Mouse (Mus musculus): Measurements from ENCODE around the gene Twf2. TPM values are rescaled to one million over a fixed set of nuclear protein-coding genes. Genes with fewer than 3 reads are reported as not detected.
"Not testable (repeated sequence)": the region's sequence is repeated elsewhere in the genome, so short reads cannot be mapped to it uniquely, and the experiment has no call there.

Gene Twf2
- polyA plus RNA-seq, 1 experiment from 2014 or later, result 69.8 TPM

DNA sequence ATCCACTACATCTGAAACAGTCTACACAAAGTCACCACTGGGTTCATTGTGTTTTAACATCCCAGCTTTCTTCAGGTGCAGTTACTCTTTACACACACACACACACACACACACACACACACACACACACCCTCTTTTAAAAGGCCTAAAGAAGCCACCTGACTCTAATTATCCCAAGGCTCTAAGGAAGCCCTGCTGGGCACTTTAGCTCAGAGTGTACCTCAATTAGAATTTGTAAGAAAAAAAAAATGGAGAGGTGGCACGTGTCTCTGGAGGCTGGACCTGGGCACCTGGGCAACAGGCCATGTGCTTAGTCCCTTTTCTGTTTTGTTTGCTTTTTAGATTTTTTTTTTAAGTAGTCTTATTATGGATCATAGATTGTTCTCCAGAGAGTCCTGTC, 35.2 kb upstream of the Twf2 start:
- H3K27me3 ChIP-seq, result no peaks in the 10 kb centered on the region
- no peaks in the 10 kb centered on the region for H3K9me3 ChIP-seq
- H3K4me1 ChIP-seq (replicated peaks), result peaks cover 2% of the 10 kb centered on the region; the same call in 1 of the 2 replicates
- no peak overlapping the region for H3K9ac ChIP-seq (replicated peaks)
- ATAC-seq (ENCODE audit: insufficient number of reproducible peaks, insufficient read depth, low FRiP score, low TSS enrichment, low read depth), result no peak
- no peak overlapping the region for H3K4me3 ChIP-seq (replicated peaks)
- WGBS, result 12% methylated on average over 1 of the region's 1 CpGs
- no peak overlapping the region for H3K27ac ChIP-seq
- H3K4me2 ChIP-seq, result no peak overlapping the region
- H3K36me3 ChIP-seq, result no peaks in the 10 kb centered on the region

DNA sequence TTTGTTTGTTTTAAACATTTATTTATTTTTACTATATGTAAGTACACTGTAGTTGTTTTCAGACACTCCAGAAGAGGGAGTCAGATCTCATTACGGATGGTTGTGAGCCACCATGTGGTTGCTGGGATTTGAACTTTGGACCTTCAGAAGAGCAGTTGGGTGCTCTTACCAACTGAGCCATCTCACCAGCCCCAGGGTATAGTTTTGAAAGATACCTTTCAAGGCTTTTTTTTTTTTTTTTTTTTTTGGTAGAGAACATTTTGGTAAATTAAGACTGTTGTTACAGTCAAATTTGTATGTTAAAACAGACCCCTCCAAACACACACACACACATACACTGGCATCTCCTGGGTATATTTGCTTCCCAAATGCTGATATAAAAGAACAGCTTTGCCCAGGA, 33.9 kb upstream of the Twf2 start:
- not testable (repeated sequence) for H3K9ac ChIP-seq (replicated peaks); H3K4me3 ChIP-seq (replicated peaks); ATAC-seq (ENCODE audit: insufficient number of reproducible peaks, insufficient read depth, low FRiP score, low TSS enrichment, low read depth); H3K27ac ChIP-seq; H3K4me2 ChIP-seq; H3K27me3 ChIP-seq; H3K9me3 ChIP-seq; H3K36me3 ChIP-seq
- 86% methylated on average over 1 of the region's 1 CpGs for WGBS
- H3K4me1 ChIP-seq (replicated peaks), result peaks cover 16% of the 10 kb centered on the region

DNA sequence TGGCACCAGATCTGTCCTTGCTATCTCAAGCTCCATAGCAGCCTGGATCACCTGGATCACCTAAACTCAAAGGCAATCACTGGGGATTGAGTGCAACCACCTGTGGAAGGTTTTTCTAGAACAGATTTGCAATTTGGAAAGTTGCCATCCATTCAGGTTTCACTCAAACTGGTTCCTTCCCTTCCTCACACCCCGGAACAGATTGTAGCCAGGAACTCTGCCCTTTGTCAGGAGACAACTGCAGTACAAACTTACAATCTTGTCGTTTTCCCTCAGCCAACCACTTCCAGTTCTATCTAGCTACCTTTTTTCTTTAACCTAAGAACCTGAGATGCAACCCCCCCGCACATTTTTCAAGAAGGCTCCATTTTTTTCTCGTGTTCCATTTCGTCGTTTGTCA, 33.0 kb upstream of the Twf2 start:
- Histone ChIP-seq H3K27ac (no peak overlapping the region), H3K4me1 (replicated peaks) (peaks cover 23% of the 10 kb centered on the region), H3K9me3 (no peaks in the 10 kb centered on the region), H3K9ac (replicated peaks) (no peak overlapping the region), H3K27me3 (no peaks in the 10 kb centered on the region), H3K36me3 (no peaks in the 10 kb centered on the region), H3K4me3 (replicated peaks) (no peak overlapping the region), H3K4me2 (peak overlapping the region; percentile 80)
- WGBS, result 30% methylated on average over 6 of the region's 6 CpGs
- ATAC-seq (ENCODE audit: insufficient number of reproducible peaks, insufficient read depth, low FRiP score, low TSS enrichment, low read depth), result no peak

DNA sequence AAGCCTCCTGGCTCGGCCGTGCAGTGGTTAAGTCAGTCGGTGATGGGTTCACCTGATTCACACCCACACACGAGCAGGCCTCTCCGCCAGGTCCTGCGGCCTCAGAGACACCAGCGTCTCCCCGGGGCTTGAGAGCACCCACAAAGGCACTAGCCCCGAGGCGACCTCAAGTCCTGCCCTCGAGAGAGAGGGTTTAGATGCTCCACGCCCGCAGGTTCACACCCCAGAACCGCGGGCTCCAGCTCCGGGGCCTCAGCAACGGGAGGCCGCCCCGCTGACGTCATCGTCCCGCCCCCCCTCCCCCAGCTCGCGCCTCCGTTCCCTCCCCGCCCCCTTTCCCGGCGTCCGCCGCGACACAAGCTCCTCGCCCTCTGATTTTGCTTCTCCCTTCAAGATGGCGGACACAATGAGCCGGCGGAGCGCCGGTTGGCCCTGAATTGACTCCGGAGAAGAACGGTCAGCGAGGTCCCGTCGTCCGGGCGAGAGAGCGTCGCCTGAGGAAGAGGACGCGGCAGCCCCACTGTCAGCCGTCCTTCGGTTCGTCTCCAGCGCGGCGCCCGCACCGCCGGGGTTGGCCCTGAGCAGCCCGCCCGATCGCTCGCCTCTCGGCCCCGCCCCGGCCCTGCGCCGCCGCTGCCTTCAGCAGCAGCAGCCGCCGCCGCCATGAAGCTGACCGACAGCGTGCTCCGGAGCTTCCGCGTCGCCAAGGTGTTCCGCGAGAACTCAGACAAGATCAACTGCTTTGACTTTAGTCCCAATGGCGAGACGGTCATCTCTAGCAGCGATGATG, 32.2 kb upstream of the Twf2 start, which contains the start of gene Wdr82:
Wdr82 (plus strand) TSS at position 373 of the 790 bp plus-strand sequence.
- Histone ChIP-seq H3K27ac (peak within 1 kb of the TSS; percentile 95), H3K9ac (replicated peaks) (peak within 1 kb of the TSS; percentile 90), H3K9me3 (no peaks in the 10 kb centered on the region), H3K27me3 (no peaks in the 10 kb centered on the region), H3K4me3 (replicated peaks) (peak within 1 kb of the TSS; percentile 85), H3K4me1 (replicated peaks) (peaks cover 31% of the 10 kb centered on the region), H3K36me3 (no peaks in the 10 kb centered on the region), H3K4me2 (peak within 1 kb of the TSS; percentile 80)
- peak; percentile 86 for ATAC-seq (ENCODE audit: insufficient number of reproducible peaks, insufficient read depth, low FRiP score, low TSS enrichment, low read depth)
- under 1% methylated on average over 80 of the region's 81 CpGs for WGBS

DNA sequence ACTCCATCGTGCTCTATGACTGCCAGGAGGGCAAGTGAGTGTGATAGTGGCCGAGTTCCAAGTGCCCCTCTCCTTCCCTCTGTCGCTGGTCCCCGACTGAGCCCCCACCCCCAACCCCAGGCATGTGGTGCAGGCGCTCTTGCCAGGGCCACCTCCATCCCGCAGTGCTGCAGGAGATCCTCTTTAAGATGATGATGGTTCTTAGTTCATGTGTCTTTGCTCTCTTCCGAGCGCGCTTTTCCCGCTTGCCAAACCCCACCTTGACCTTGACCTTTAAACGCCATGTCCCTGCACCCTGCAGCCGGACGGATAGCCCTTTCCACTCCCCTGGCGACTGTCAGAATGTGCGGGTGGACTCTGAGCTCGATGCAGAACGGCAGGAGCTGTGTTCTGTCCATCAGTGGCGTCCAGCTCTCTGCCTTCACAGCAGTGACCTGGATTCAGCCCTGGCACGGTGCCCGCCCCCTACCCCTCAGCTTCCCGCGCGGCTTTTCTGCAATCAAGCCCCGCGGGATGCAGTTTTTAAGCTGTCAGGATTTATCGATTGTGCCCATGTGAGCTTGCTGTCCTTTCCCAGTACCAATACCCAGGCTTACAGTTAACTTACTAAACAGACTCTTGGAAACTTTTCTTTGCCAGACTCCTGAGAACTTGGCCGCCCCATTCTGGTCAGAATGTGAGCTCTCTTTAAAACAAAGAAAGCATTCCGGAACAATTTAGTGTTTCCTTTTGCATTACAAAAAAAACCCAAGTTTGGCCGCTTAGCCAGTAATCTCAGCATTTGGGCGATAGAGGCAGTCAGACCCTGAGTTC, 31.4 kb upstream of the Twf2 start:
- Histone ChIP-seq H3K4me3 (replicated peaks) (peak overlapping the region; percentile 85), H3K36me3 (peaks cover 5% of the 10 kb centered on the region; the same call in 1 of the 2 replicates), H3K4me2 (peak overlapping the region; percentile 80), H3K9me3 (no peaks in the 10 kb centered on the region), H3K9ac (replicated peaks) (peak overlapping the region; percentile 90), H3K27ac (peak overlapping the region; percentile 95), H3K4me1 (replicated peaks) (peaks cover 39% of the 10 kb centered on the region), H3K27me3 (no peaks in the 10 kb centered on the region)
- 1% methylated on average over 30 of the region's 30 CpGs for whole genome bisulfite sequencing
- peak; percentile 40; the same call in 1 of the 2 replicates for ATAC-seq (ENCODE audit: insufficient number of reproducible peaks, insufficient read depth, low FRiP score, low TSS enrichment, low read depth)

DNA sequence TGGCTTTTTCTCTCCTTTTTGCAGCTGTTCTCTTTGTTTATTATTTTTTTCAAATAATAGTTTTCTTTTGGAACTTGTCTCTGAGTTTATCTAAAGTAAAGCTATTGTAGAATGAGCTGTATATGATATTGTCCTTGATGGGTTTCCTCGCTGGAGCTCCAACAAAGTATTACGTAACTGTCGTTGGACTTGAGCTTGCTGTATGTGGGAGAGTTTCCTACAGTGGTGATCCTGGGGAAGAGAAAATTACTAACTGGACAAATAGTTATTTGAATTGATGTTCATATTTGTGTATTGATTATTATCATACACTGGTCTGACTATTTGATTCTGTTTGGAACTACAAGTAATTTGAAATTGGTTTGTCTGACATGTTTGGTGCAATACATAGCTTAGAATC, 30.4 kb upstream of the Twf2 start:
- Histone ChIP-seq H3K4me2 (peak overlapping the region; percentile 80), H3K36me3 (peaks cover 14% of the 10 kb centered on the region), H3K4me3 (replicated peaks) (peak overlapping the region; percentile 85), H3K27me3 (no peaks in the 10 kb centered on the region), H3K27ac (no peak overlapping the region), H3K9me3 (no peaks in the 10 kb centered on the region), H3K4me1 (replicated peaks) (peaks cover 49% of the 10 kb centered on the region), H3K9ac (replicated peaks) (no peak overlapping the region)
- 42% methylated on average over 3 of the region's 3 CpGs for WGBS
- no peak for ATAC-seq (ENCODE audit: insufficient number of reproducible peaks, insufficient read depth, low FRiP score, low TSS enrichment, low read depth)

DNA sequence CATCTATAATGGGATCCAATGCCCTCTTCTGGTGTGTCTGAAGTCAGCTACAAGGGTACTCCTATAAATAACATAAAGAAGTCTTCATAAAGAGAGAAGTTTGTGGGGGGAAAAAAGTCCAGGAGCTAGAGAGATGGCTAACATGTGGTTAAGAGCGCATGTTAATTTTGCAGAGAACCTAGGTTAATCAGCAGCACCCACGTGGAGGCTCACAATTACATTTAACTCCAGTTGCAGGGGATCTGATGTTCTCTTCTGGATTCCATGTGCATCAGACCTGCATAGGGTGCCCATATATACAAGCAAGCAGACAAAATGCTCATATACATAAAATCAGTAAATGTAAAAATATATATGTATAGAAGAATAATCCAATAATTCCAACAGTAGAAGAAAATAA, 29.5 kb upstream of the Twf2 start:
- Histone ChIP-seq H3K4me1 (replicated peaks) (peaks cover 50% of the 10 kb centered on the region), H3K4me2 (peak overlapping the region; percentile 80), H3K36me3 (peaks cover 22% of the 10 kb centered on the region), H3K4me3 (replicated peaks) (peak overlapping the region; percentile 85), H3K27me3 (no peaks in the 10 kb centered on the region), H3K9me3 (no peaks in the 10 kb centered on the region), H3K27ac (no peak overlapping the region), H3K9ac (replicated peaks) (no peak overlapping the region)
- no peak for ATAC-seq (ENCODE audit: insufficient number of reproducible peaks, insufficient read depth, low FRiP score, low TSS enrichment, low read depth)
- 64% methylated on average over 2 of the region's 2 CpGs for WGBS

DNA sequence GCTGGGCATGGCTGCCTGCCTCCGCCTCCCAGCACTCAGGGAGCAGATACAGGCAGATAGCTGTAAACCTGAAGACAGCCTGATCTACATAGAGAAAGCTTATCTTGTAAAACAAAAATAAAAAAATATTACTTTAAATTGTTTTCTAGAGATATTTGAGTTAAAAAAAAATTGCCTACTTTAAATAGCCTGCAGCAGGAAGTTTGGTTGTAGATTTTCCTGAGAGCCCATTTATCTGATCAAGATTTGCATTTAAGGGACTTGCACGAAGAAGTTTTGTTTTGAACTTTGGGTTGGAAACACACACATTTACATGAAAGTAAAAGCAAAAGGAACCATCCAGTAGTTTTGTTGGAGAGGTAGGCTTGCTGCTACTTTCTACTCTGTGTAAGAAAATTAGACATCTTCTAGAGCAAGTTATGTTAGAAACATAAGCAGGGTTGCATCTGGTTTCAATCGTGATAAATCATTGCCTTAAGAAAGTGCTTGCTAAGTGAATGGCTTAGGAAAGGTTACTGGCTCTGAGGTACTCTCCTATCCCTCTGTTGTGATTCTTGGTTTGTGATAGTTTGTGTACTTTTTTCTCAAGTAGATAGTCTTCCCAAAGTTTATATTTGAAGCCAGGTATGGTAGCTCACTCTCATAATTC, 27.2 kb upstream of the Twf2 start:
- WGBS, result 67% methylated on average over 3 of the region's 3 CpGs
- H3K4me1 ChIP-seq (replicated peaks), result peaks cover 50% of the 10 kb centered on the region
- H3K36me3 ChIP-seq, result peaks cover 45% of the 10 kb centered on the region

DNA sequence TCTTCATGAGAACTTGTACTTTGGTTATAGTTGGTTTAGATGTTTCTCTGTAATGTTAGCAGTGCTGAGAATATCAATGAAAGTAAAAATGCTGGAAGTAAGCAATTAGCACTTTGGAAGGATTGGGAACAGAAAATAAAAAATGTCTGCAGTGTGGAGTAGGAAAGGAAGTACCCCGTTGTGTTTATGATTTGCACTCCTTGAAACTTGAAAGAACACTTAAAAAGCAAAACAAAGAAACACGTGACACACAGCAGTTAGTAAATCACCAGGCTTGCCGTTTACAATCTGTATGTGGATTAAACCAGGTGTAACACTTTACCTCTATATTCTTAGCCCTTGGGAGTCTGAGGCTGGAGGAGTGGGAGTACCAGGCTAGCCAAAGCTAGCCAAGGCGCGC, 26.1 kb upstream of the Twf2 start:
- Histone ChIP-seq H3K27me3 (no peaks in the 10 kb centered on the region), H3K9ac (replicated peaks) (no peak overlapping the region), H3K9me3 (no peaks in the 10 kb centered on the region), H3K4me1 (replicated peaks) (peaks cover 50% of the 10 kb centered on the region), H3K4me3 (replicated peaks) (no peak overlapping the region), H3K4me2 (no peak overlapping the region), H3K36me3 (peaks cover 56% of the 10 kb centered on the region), H3K27ac (no peak overlapping the region; the same call in 1 of the 2 replicates)
- WGBS, result 41% methylated on average over 5 of the region's 5 CpGs
- no peak for ATAC-seq (ENCODE audit: insufficient number of reproducible peaks, insufficient read depth, low FRiP score, low TSS enrichment, low read depth)

More for the DNA sequence above, 27.2 kb upstream of the Twf2 start:
- ATAC-seq (ENCODE audit: insufficient number of reproducible peaks, insufficient read depth, low FRiP score, low TSS enrichment, low read depth), result no peak
- Histone ChIP-seq H3K4me2 (peak overlapping the region; percentile 6; the same call in 1 of the 2 replicates), H3K27me3 (no peaks in the 10 kb centered on the region), H3K9me3 (no peaks in the 10 kb centered on the region), H3K27ac (no peak overlapping the region), H3K9ac (replicated peaks) (no peak overlapping the region), H3K4me3 (replicated peaks) (no peak overlapping the region)

DNA sequence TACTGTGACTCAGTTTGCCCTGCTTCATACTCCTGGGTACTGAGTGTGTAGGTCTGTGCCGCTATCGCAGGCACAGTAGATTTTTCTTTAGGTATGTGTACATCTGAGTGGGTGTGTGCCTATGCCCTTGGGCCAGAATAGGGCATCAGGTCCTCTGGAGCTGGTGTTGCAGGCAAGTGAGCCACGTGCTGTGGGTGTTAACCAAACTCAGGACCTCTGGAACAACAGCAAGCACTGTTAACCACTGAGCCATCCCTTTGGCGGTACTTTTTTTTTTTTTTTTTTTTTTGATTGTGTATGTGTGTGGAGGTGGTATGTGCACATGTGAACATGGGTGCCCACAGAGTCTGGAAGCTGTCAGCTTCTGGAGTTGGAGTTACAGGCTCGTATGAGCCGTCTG, 25.1 kb upstream of the Twf2 start:
- Histone ChIP-seq H3K4me1 (replicated peaks) (peaks cover 46% of the 10 kb centered on the region), H3K4me3 (replicated peaks) (no peak overlapping the region), H3K9me3 (no peaks in the 10 kb centered on the region), H3K4me2 (no peak overlapping the region), H3K9ac (replicated peaks) (no peak overlapping the region), H3K27me3 (no peaks in the 10 kb centered on the region), H3K36me3 (peaks cover 66% of the 10 kb centered on the region), H3K27ac (no peak overlapping the region)
- WGBS, result 84% methylated on average over 6 of the region's 6 CpGs
- no peak for ATAC-seq (ENCODE audit: insufficient number of reproducible peaks, insufficient read depth, low FRiP score, low TSS enrichment, low read depth)

DNA sequence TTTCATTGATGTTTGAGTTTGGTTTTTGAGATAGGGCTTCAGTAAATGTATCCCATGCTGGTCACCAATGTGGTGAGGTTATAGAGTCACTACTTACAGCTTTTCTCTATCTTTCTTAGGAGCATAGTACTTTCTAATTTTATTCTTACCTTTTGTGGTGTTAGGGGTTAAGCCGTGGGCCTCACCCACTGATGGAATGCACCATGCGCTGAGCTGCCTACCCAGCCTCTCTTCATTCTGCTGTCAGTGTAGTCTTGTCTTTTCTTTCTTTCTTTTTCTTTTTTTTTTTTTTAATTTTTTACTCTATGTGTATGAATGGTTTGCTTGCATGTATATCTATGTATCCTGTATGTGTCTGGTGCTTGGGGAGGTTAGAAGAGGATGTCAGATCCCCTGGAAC, 23.5 kb upstream of the Twf2 start:
- H3K4me1 ChIP-seq (replicated peaks), result peaks cover 31% of the 10 kb centered on the region
- no peak overlapping the region for H3K27ac ChIP-seq
- no peak overlapping the region for H3K4me2 ChIP-seq
- ATAC-seq (ENCODE audit: insufficient number of reproducible peaks, insufficient read depth, low FRiP score, low TSS enrichment, low read depth), result no peak
- H3K9ac ChIP-seq (replicated peaks), result no peak overlapping the region
- H3K4me3 ChIP-seq (replicated peaks), result no peak overlapping the region
- no peaks in the 10 kb centered on the region for H3K9me3 ChIP-seq
- H3K36me3 ChIP-seq, result peaks cover 82% of the 10 kb centered on the region
- no peaks in the 10 kb centered on the region for H3K27me3 ChIP-seq
- 90% methylated on average over 2 of the region's 2 CpGs for WGBS

Measured in limb, embryonic 12.5 days (tissue).